Mouse (Mus musculus): ENCODE results near the gene Yipf1. TPM values are rescaled to one million over a fixed set of nuclear protein-coding genes. Genes with fewer than 3 reads are reported as not detected.

Yipf1 gene
- polyA plus RNA-seq, 1 experiment: 55.6 TPM

- TF ChIP-seq POLR2A (IDR thresholded peaks at IDR 0.05; ENCODE audit: borderline replicate concordance, control insufficient read depth, low read depth, low read length) (no peak), CTCF (IDR thresholded peaks at IDR 0.05; ENCODE audit: control insufficient read depth, insufficient read depth, low read length) (no peak)
- H3K4me3 ChIP-seq (replicated peaks; ENCODE audit: control insufficient read depth, low read depth, low read length): no peak overlapping the region
- 85% methylated on average over 7 of the region's 7 CpGs for WGBS
- no peak overlapping the region for H3K27ac ChIP-seq (ENCODE audit: control insufficient read depth, insufficient read depth, low read depth, low read length, poor library complexity)
- no peaks in the 10 kb centered on the region for H3K4me1 ChIP-seq (ENCODE audit: control insufficient read depth, insufficient read depth, low read length)
Observed at GRCm38 (mm10) chr4:107291611-107292272, 22.4 kb upstream of the Yipf1 start.

DNA sequence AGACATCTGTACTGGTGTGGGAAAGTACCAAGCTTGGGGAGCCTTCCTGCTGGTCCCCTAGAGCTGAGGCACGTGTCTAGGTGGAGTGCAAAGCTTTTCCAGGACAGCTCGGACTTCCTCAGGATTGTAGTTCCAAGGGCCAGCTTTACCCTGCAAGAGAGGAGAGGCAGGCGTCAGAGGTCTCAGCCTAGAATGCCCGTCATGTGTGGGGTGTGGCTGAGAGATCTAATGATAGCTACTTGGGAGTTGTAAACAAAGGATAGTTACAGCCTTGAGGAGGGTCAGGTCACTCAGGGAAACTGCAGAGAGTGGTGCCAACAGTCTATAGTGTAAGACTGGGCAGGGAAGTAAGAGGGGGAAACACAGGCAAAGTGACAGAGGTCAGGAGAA lies 21.9 kb upstream of the Yipf1 start:
- Histone ChIP-seq H3K27ac (ENCODE audit: control insufficient read depth, insufficient read depth, low read depth, low read length, poor library complexity) (no peak overlapping the region), H3K4me3 (replicated peaks; ENCODE audit: control insufficient read depth, low read depth, low read length) (no peak overlapping the region), H3K4me1 (ENCODE audit: control insufficient read depth, insufficient read depth, low read length) (no peaks in the 10 kb centered on the region)
- no peak for TF ChIP-seq POLR2A (IDR thresholded peaks at IDR 0.05; ENCODE audit: borderline replicate concordance, control insufficient read depth, low read depth, low read length)
- no peak for TF ChIP-seq CTCF (IDR thresholded peaks at IDR 0.05; ENCODE audit: control insufficient read depth, insufficient read depth, low read length)
- WGBS: 61% methylated on average over 4 of the region's 4 CpGs

DNA sequence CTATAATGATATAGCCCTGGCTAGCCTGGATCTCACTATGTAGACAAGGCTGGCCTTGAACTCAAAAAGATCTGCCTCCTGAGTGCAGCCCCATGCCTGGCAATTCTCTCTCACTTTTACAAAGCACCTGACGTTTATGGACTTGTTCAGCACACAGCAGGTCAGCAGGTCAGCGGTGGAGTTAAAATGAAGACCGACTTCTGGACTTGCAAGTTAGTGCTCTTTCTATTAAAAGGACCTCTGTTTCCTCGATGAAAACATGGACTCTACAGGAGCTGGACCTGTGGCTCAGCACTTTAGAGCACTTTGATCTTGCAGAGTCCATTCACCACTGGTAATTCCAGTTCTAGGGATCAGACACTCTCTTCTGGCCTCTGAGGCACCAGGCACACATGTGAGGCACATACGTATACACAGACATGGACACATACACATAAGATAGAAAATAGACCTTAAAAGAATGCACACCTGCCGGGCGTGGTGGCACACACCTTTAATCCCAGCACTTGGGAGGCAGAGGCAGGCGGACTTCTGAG lies 16.0 kb upstream of the Yipf1 start:
- WGBS: 85% methylated on average over 8 of the region's 8 CpGs
- Histone ChIP-seq H3K4me3 (replicated peaks; ENCODE audit: control insufficient read depth, low read depth, low read length) (no peak overlapping the region), H3K4me1 (ENCODE audit: control insufficient read depth, insufficient read depth, low read length) (peaks cover 4% of the 10 kb centered on the region; the same call in 1 of the 2 replicates), H3K27ac (ENCODE audit: control insufficient read depth, insufficient read depth, low read depth, low read length, poor library complexity) (no peak overlapping the region)
- TF ChIP-seq POLR2A (IDR thresholded peaks at IDR 0.05; ENCODE audit: borderline replicate concordance, control insufficient read depth, low read depth, low read length): no peak
- TF ChIP-seq CTCF (IDR thresholded peaks at IDR 0.05; ENCODE audit: control insufficient read depth, insufficient read depth, low read length): no peak

- Histone ChIP-seq H3K4me1 (ENCODE audit: control insufficient read depth, insufficient read depth, low read length) (peaks cover 4% of the 10 kb centered on the region; the same call in 1 of the 2 replicates), H3K27ac (ENCODE audit: control insufficient read depth, insufficient read depth, low read depth, low read length, poor library complexity) (no peak overlapping the region), H3K4me3 (replicated peaks; ENCODE audit: control insufficient read depth, low read depth, low read length) (no peak overlapping the region)
- 57% methylated on average over 7 of the region's 7 CpGs for WGBS
- TF ChIP-seq CTCF (IDR thresholded peaks at IDR 0.05; ENCODE audit: control insufficient read depth, insufficient read depth, low read length) (no peak), POLR2A (IDR thresholded peaks at IDR 0.05; ENCODE audit: borderline replicate concordance, control insufficient read depth, low read depth, low read length) (no peak)
Observed at GRCm38 (mm10) chr4:107299779-107300340, 14.3 kb upstream of the Yipf1 start.

DNA sequence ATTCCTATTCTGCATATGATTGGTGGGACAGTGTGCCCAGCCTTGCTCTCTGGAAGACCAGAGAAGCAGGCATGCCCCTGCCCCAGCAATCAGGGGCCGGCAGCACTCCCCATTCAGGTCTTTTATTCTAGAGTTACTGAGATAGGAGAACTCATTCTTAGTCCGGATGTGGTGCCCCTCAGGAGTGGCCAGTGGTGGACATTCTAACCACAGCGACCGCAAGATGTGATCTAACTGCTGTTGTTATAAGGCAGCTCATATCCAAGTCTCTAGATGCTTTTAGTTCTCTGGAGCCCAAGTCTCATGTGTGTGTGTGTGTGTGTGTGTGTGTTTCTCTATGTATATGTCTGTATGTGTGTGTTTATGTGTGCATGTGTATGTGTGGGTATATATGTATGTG lies 13.8 kb upstream of the Yipf1 start:
- H3K4me1 ChIP-seq (ENCODE audit: control insufficient read depth, insufficient read depth, low read length): peaks cover 4% of the 10 kb centered on the region; the same call in 1 of the 2 replicates
- TF ChIP-seq CTCF (IDR thresholded peaks at IDR 0.05; ENCODE audit: control insufficient read depth, insufficient read depth, low read length) (no peak), POLR2A (IDR thresholded peaks at IDR 0.05; ENCODE audit: borderline replicate concordance, control insufficient read depth, low read depth, low read length) (no peak)
- 46% methylated on average over 4 of the region's 4 CpGs for WGBS
- H3K4me3 ChIP-seq (replicated peaks; ENCODE audit: control insufficient read depth, low read depth, low read length): no peak overlapping the region
- no peak overlapping the region for H3K27ac ChIP-seq (ENCODE audit: control insufficient read depth, insufficient read depth, low read depth, low read length, poor library complexity)

DNA sequence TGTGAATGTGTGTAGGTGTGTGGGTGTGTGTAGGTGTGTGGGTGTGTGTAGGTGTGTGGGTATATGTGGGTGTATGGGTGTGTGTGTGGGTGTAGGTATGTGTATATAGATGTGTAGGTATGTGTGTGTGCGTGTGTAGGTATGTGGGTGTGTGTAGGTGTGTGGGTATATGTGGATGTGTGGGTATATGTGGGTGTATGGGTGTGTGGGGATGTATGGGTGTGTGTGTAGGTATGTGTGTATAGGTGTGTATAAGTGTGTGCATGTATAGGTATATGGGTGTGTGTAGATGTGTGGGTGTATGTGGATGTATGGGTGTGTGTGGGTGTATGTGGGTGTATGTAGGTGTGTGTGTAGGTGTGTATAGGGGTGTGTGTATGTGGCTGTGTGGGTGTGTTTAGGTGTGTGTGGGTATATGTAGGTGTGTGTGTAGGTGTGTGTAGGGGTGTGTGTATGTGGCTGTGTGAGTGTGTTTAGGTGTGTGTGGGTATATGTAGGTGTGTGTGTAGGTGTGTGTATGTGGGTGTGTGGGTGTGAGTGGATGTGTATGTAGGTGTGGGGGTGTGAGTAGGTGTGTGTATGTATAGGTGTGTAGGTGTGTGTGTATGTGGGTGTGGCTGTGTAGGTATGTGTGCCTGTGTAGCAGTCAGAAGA lies 13.1 kb upstream of the Yipf1 start:
- WGBS: 84% methylated on average over 1 of the region's 1 CpGs
- no peak overlapping the region for H3K4me3 ChIP-seq (replicated peaks; ENCODE audit: control insufficient read depth, low read depth, low read length)
- H3K4me1 ChIP-seq (ENCODE audit: control insufficient read depth, insufficient read depth, low read length): peaks cover 4% of the 10 kb centered on the region; the same call in 1 of the 2 replicates
- TF ChIP-seq CTCF (IDR thresholded peaks at IDR 0.05; ENCODE audit: control insufficient read depth, insufficient read depth, low read length): no peak
- TF ChIP-seq POLR2A (IDR thresholded peaks at IDR 0.05; ENCODE audit: borderline replicate concordance, control insufficient read depth, low read depth, low read length): no peak
- no peak overlapping the region for H3K27ac ChIP-seq (ENCODE audit: control insufficient read depth, insufficient read depth, low read depth, low read length, poor library complexity)

GRCm38 (mm10) chr4:107302221-107302620 lies 11.9 kb upstream of the Yipf1 start:
- 83% methylated on average over 9 of the region's 9 CpGs for WGBS
- no peak for TF ChIP-seq CTCF (IDR thresholded peaks at IDR 0.05; ENCODE audit: control insufficient read depth, insufficient read depth, low read length)
- TF ChIP-seq POLR2A (IDR thresholded peaks at IDR 0.05; ENCODE audit: borderline replicate concordance, control insufficient read depth, low read depth, low read length): no peak
- H3K27ac ChIP-seq (ENCODE audit: control insufficient read depth, insufficient read depth, low read depth, low read length, poor library complexity): no peak overlapping the region

DNA sequence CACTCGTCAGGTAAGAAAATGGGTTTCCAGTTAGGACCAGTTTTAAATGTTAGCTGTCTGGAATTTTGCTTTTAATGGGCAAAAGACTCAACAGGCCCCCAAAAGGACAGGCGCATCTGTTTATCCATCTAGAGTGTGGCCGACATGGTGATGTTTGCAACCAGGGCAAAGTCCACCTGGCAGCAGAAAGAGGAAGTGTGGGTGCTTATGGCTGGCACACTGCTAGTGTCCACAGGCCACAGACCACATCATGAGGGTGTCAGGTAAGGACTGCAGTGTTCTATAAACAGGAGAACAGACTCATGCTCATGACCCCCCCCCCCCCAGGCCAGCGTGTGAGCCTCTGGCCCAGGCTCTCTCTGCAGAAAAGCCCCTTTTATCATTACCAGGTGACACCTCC lies 11.3 kb upstream of the Yipf1 start:
- peaks cover 4% of the 10 kb centered on the region for H3K4me1 ChIP-seq (ENCODE audit: control insufficient read depth, insufficient read depth, low read length)
- WGBS: 40% methylated on average over 4 of the region's 4 CpGs
- no peak for TF ChIP-seq CTCF (IDR thresholded peaks at IDR 0.05; ENCODE audit: control insufficient read depth, insufficient read depth, low read length)
- TF ChIP-seq POLR2A (IDR thresholded peaks at IDR 0.05; ENCODE audit: borderline replicate concordance, control insufficient read depth, low read depth, low read length): no peak
- H3K4me3 ChIP-seq (replicated peaks; ENCODE audit: control insufficient read depth, low read depth, low read length): no peak overlapping the region
- H3K27ac ChIP-seq (ENCODE audit: control insufficient read depth, insufficient read depth, low read depth, low read length, poor library complexity): no peak overlapping the region

More at GRCm38 (mm10) chr4:107302221-107302620, 11.9 kb upstream of the Yipf1 start:
- H3K4me1 ChIP-seq (ENCODE audit: control insufficient read depth, insufficient read depth, low read length): peaks cover 4% of the 10 kb centered on the region
- no peak overlapping the region for H3K4me3 ChIP-seq (replicated peaks; ENCODE audit: control insufficient read depth, low read depth, low read length)
